Mouse (Mus musculus): Measurements from ENCODE around the gene Bax.
"Not testable (repeated sequence)": the region's sequence is repeated elsewhere in the genome, so short reads cannot be mapped to it uniquely, and the experiment has no call there.

The Bax gene

GRCm38 (mm10) chr7:45481374-45481927 is 14.8 kb upstream of the Bax start, which contains the start of gene Tulp2:
Gene Tulp2, plus strand, starts transcription at chr7:45481877.
- peak; percentile 57 for DNase-seq (ENCODE audit: low spot score)

DNA sequence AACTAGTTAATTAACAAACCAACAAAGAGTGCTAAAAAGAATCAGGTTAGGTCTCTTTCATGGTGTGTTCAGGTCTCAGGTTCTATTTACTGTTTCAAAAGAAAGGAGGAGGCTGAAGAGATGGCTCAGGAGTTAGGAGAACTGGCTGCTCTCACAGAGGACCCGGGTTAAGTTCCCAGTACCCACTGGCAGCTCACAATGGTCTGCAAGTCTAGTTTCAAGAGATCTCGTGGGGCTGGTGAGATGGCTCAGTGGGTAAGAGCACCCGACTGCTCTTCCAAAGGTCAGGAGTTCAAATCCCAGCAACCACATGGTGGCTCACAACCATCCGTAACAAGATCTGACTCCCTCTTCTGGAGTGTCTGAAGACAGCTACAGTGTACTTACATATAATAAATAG is 13.6 kb upstream of the Bax start:
- not testable (repeated sequence) for DNase-seq (ENCODE audit: low spot score)

GRCm38 (mm10) chr7:45478774-45479173 is 12.1 kb upstream of the Bax start:
- DNase-seq (ENCODE audit: low spot score), result no peak

DNA sequence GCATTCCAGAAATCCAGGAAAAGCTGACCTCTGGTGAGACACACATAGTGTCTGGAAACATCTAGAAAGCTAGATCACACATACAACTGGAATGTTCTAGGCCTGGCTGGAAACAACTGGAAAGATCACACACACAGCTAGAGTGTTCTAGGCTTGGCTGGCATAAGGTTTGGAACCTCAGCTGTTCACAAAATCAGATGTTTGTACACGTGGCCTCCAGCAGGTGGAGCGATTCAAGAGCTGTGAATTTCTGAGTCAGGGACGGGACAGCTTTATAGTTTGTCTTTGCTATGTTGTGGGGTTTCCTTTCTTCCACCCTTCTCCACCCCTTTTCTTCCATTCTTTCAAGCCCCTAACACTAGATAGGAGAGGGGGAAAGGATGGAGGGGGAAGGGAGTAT is 10.3 kb upstream of the Bax start:
- peak; percentile 68 for DNase-seq (ENCODE audit: low spot score)

GRCm38 (mm10) chr7:45476453-45476852 is 9.8 kb upstream of the Bax start:
- DNase-seq (ENCODE audit: low spot score), result no peak

DNA sequence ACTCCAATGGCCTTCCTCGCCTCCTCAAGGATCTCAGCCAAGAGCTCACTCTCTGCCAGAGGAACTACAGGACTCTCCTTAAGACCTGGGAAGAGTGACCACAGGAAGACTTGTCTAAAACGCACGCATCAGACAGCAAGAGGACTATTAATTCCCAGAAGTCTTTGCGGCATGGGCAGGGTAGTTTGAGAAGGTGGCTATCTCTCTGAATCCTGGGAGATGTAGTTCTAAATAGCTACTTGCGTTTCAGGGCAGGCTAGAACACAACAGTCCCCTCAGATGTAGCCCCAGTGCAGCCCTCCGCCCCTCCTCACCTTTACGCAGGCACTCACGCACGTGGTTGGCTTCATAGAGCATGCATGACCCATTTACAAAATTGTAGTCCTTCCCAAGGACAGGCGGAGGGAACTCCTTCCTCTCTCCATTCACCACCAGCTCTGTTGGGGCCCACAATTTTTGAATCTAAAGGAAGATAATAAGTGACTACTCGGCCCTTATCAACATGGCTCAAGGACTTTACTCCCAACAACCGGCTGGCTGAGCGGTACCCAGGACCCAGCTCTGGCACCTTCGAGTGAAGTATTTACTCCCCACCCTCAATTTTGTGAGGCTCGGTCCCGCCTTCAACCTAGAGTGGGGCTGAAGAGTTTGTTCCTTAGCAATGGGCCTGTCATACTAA is 8.7 kb upstream of the Bax start:
- DNase-seq (ENCODE audit: low spot score), result no peak

GRCm38 (mm10) chr7:45470869-45471268 is 4.2 kb upstream of the Bax start:
- DNase-seq (ENCODE audit: low spot score), result peak; percentile 67

DNA sequence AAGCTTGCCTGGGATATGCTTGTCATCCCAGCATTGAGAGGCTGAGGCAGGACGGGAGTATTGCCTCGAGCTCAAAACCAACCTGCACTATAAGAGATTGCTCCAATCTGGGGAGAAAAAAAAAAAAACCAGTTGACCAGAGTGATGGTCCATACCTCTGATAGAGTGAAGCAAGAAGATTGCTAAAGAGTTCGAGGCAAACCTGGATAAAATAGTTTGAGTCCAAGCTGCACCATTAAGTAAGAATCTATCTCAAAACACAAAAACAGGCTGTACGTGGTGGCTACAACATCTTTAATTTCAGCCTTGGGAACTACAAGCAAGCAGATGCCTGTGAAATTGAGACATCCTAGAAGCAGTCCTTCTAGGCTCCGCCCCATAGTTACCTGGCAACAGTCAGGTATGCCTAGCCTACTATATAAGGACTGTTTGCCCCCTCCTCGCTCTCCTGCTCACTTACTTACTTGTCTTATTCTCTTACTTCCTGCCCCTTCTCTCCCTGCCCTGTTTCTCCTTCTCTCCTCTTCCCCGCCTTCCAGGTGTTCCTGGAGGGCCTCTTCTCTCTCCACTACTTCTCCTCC is 482 bp upstream of the Bax start:
- DNase-seq (ENCODE audit: low spot score), result no peak

DNA sequence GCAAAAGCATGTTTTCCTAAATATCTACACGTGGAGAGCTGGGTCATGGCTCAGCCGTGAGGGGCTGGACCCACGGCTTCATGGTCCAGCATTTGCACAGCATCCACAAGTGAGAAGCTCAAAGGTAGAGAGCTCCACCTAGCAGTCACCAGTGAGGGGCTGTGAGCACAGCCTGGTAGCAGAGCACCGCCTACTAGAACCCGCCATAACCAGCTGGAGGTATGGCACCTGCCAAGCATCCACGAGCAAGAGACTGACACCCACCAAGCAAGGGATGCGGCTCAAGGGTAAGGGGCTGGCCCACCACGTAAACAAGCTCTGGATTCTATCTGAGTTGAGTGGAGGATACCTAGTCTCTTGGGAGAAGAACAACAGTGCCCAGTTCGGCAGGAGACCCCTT is 1.1 kb downstream of the Bax start:
- no peak for DNase-seq (ENCODE audit: low spot score)

DNA sequence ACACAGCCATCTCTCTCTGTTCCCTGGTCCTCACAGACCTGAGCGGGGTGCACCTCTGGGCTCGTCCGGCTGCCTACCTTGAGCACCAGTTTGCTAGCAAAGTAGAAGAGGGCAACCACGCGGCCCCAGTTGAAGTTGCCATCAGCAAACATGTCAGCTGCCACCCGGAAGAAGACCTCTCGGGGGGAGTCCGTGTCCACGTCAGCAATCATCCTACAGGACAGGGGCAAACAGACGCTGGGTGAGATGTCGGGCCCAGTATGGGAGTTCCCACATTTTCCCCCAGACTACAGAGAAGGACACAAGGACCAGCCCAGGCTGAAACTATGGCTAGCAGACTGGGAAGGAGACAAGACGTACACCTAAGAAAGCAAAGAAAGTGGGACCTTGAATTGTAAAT is 1.6 kb downstream of the Bax start:
- no peak for DNase-seq (ENCODE audit: low spot score)

DNA sequence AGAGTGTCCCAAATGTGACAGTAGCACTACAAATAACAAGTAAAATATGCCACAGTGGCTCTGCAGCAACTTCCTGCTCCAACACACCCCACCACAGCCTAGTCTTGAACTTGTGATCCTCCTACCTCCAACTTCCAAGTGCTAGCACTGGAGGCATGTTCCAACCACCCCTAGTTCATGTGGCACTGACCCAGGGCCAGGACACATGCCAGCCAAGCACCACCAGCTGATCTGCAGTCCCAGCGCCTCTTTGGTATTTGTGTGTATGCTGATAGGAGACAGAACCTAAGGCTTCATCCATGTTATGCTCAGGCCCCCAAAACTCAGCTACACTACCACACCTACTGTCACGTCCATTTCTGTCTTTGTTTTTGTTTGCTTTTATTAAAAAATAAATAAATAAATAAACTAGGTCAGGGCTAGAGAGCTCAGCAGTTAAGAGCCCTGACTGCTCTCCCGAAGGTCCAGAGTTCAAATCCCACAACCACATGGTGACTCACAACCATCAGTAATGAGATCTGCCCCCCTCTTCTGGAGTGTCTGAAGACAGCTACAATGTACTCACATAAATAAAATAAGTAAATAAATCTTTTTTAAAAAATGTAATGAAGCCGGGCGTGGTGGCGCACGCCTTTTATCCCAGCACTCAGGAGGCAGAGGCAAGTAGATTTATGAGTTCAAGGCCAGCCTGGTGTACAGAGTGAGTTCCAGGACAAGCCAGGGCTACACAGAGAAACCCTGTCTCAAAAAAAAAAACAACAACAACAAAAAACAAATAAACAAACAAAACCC is 2.5 kb downstream of the Bax start:
- DNase-seq (ENCODE audit: low spot score), result no peak

GRCm38 (mm10) chr7:45462868-45463267 is 3.8 kb downstream of the Bax start:
- not testable (repeated sequence) for DNase-seq (ENCODE audit: low spot score)

- no peak for DNase-seq (ENCODE audit: low spot score)
These were observed 4.4 kb downstream of the Bax start for GRCm38 (mm10) chr7:45462325-45462724.

- DNase-seq (ENCODE audit: low spot score), result no peak
These were observed 4.9 kb downstream of the Bax start for GRCm38 (mm10) chr7:45461781-45462180.

DNA sequence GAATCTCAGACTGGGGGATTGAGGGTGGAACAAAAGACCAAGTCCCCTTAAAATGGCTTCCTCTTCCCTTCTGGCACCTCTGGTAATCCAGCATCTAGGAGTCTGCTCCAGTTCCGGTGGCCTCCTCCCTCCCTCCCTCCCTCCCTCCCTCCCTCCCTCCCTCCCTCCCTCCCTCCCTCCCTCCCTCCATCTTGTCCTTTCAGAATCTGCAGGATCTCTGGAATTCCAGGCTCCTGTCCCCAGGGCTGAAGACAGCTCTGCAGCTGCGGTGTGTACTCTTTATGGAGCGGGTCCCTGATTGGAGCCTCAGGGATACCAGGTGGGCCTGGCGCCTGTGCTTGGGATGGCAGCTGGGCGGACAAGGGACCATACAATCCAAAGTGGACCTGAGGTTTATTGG is 5.4 kb downstream of the Bax start:
- no peak for DNase-seq (ENCODE audit: low spot score)

- no peak for DNase-seq (ENCODE audit: low spot score)
These were observed 5.8 kb downstream of the Bax start for GRCm38 (mm10) chr7:45460860-45461314.

DNA sequence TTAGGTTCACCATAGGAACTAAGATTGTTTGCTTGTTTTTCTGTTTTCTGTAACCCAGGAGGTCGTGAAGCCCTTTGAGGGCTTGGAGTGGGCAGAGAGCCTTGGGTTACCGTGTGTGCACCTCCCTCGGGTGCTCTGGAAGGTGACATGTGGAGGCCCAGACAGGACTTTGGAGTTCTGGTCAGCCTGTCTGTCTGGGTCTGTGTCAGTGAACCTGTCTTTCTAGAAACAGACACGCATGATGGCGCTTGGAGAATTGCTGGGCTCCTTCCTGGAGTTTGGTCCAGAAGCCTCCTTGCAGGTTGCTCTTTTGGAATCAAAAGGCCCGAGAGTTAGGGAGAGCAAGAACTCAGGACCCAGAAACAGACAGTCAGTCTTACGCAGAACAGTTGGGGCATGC is 6.3 kb downstream of the Bax start:
- no peak for DNase-seq (ENCODE audit: low spot score)

DNA sequence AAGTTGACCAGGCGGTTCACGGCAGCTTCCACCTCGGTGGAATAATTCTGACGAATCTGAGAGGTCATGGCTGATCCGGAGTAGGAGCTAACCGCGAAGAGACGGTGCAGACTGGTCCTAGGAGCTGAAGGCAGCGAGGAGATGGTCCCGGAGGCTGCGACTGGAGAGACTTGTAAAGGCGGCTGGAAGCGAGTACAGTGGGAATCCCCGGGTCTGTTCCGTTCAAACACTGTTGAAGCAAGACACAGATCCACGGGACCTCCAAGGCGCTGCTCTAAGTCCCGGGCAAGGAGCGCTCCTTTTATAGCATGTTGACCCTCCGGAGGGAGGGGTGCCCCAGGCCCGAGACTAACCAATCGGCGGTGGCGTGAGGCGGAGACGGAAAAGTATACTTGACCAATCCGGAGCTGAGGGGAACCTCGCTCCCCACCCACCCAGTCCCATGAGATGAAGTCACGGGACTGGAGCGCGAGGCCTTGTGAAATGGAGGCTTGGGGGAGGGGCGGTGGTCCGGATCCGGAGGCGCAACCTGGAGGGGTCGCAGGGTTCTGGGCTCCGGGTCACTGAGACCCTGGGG is 7.0 kb downstream of the Bax start, which contains the start of gene Ftl1:
Ftl1 (minus strand) TSS at position 321 of the 577 bp plus-strand sequence.
- DNase-seq (ENCODE audit: low spot score), result peak; percentile 94

DNA sequence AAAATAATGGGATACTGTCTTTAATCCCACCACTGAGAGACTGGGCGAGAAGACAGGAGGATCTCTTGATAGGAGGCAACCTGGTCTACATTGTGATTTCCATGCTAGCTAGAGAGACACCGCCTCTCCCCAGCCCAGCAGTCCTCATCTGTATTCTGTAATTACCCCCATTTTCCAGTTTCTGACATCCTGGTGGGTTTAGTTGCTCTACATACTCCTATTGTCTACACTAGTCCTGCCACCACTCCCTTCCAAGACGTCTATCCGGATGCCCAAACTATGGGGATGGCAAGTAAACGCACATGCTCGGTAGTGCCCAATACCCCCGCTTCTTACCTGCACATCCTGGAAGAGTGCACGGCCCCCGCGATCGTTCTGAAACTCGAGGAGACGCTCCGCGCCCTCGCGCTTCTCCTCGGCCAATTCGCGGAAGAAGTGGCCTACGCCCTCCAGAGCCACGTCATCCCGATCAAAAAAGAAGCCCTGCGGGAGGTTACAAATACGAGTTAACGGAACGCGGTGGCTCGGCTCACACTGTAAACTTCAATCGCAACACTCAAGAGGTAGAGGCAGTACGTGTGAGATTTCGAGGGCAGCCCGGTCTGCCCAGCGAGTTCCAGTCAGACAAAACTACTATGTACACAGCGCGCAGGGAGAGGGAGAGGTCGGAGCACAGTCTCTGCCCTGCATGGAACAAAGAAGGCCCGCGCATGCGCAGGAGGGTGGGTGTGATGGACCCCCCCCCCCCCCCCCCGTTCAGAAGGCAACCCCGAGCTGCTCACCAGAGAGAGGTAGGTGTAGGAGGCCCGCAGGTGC is 7.7 kb downstream of the Bax start:
- peak; percentile 70 for DNase-seq (ENCODE audit: low spot score)

DNA sequence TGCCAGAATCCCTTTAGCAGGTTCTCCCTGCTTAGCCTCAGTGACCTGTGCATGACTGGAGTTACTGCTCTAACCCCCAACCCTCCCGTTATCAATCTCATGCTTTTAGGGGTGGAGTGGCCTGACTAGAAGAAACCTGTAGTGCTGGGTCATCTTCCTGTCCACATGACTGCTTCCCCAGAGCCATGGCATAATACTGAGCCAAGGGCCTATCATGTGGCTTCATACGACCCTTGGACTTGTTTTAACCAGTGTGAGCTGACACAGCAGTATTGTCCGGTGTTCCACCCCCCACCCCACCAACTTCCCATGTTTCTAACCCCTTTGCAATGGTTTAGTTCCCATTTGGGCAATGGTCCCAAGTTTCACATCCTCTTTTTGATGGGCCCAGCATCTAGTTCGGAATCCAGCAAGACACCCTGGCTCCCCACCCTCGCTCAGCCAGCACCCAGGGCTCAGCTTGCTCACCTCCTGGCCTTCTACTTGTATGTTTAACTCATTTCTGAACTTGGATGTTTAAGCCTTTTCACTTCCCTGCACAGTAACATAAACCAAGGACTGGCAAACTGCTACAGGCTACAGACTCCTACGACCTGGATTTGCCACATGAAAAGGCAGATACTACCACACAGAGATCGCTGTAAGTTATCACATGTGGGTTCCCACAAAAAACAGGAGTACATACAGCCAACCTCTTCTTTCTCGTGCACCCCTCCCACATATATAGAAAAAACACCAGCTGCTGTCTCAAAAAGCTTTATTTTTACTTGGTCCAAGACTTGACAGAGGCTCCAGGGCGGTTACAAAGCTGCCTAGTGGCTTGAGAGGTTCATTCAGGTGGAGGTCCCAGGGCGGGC is 9.3 kb downstream of the Bax start:
- DNase-seq (ENCODE audit: low spot score), result no peak
